Mouse (Mus musculus) megakaryocyte, adult 5-6 weeks (primary cell): ENCODE data around the gene Txnrd2. TPM values are rescaled to one million over a fixed set of nuclear protein-coding genes. Genes with fewer than 3 reads are reported as not detected.

Experiments
- ATAC-seq: 2 replicates; pipeline ENCODE4 v1.8.0; 2016; ENCODE audit warnings: mild to moderate bottlenecking, inconsistent platforms; ENCODE audit not compliant: poor library complexity, severe bottlenecking
- total RNA-seq, 2 experiments: library from RNA; stranded (forward) in 1 of 2; stranded (reverse) in 1 of 2; fragments of 153-499, 151-499 nt in 1 of 2; fragments of 221-1000, 200-1000 nt in 1 of 2; gene quantifications; 2 replicates each; pipeline versions ENCODE4 v1.2.3 to v1.2.4; 2015 to 2017

The Txnrd2 gene
- total RNA-seq, 2 experiments from 2014 or later = 7.0 to 10.3 TPM

GRCm38 (mm10) chr16:18413032-18413816 lies 13.0 kb upstream of the Txnrd2 start:
- peak; percentile 74 for ATAC-seq

DNA sequence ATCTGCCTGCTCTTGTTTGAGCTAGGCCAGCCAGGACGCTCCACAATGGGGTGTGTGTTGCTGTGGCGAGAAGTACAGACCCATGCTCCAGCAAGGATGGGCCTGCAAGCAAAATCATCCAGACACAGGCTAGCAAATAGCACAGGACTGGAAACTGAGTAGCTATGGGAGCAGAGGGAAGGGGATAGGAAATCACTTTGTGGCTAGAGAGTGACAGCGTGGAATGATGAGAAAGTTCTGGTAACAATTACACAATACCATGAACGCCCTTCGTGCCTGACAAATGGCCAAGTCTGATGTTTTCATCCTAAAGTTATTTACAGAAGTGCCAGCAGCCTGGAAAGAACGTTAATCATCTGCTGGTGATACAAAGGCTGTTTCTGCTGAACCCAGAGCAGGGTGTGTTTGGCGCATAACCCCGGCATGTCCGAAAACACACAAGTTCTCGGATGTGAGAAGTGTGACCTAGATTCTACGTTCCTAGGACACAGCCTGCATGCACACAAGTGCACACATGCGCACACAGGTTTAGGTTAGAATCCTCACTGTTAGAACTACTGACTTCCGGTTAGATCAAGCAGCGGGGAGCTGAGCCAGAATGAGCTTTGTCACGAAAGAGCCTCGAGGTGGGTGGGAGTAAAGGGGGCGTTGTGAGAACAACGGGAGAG lies 10.0 kb upstream of the Txnrd2 start:
- ATAC-seq = peak; percentile 26

DNA sequence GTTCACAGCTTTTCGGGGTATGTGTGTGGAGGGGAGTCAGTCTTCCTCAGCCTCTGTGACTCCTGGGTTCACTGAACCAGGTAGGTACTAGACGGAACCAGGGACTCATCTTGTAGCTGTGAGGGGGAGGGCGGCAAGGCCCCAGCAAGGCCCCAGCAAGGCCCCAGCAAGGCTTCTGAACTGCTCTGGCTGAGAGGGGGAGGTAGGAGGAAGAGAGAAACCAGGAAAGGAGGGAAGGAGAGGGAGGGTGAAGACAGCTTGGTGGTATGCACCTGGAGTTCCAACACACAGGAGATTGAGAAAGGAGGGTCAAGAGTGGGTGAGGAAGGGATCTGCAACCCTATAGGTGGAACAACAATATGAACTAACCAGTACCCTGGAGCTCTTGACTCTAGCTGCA lies 9.3 kb upstream of the Txnrd2 start:
- ATAC-seq = no peak

DNA sequence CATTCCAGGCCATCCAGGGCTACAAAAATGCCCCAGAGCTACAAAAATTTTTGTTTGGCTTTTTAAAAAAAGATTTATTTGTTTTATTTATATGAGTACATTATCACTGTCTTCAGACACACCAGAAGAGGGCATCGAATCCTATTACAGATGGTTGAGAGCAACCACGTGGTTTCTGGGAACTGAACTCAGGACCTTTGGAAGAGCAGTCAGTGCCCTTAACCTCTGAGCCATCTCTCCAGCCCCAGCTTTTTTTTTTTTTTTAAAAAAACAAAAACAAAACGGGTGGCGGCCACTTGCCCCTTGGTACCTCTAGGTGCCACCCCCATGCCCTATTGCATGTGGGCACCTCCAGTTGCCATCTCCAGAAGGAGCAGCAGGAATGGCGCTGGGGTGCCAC lies 8.7 kb upstream of the Txnrd2 start:
- ATAC-seq = no peak

GRCm38 (mm10) chr16:18418756-18419602 lies 7.2 kb upstream of the Txnrd2 start:
- ATAC-seq = peak; percentile 37; the same call in 1 of the 2 replicates

GRCm38 (mm10) chr16:18419603-18420026 lies 6.6 kb upstream of the Txnrd2 start:
- ATAC-seq = 0 out of 2 replicates have a peak, but pooled peaks have one; percentile 25

GRCm38 (mm10) chr16:18420571-18420970 lies 5.6 kb upstream of the Txnrd2 start:
- no peak for ATAC-seq

- ATAC-seq = no peak
These were observed 2.8 kb upstream of the Txnrd2 start for GRCm38 (mm10) chr16:18423203-18423914.

- no peak for ATAC-seq
These were observed 2.3 kb upstream of the Txnrd2 start for GRCm38 (mm10) chr16:18423915-18424265.

- no peak for ATAC-seq
These were observed 1.7 kb upstream of the Txnrd2 start for GRCm38 (mm10) chr16:18424364-18425045.

- ATAC-seq = no peak
These were observed 539 bp upstream of the Txnrd2 start for GRCm38 (mm10) chr16:18425475-18426214.

DNA sequence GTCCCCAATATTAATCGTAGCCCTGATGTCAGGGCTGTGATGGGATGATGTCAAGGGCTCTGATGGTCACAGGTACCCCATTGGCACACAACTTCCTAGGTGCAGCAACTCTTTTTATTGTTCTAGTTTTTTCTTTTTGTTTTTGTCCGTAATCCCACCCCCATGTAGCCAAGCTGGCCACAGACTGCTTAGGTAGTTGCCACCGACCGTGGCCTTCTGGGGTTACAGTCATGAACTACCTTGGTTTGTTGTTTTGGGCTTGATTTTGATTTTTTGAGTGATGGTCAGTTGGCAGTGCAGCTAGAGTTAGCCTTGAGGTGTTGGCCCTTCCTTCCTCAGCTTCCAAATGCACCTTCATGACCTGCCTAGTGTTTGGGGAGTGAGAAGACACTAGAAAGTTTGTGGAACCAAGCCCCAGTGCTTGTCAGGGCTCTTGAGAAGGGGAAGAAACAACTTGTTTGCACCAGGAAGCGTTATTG lies 657 bp downstream of the Txnrd2 start, which contains the start of gene Comt:
Gene Comt, minus strand, starts transcription at position 51 of the 479 bp plus-strand sequence.
- no peak for ATAC-seq

- ATAC-seq = no peak
These were observed 1.9 kb downstream of the Txnrd2 start for GRCm38 (mm10) chr16:18428011-18428515.

GRCm38 (mm10) chr16:18428516-18429042 lies 2.4 kb downstream of the Txnrd2 start:
- no peak for ATAC-seq

GRCm38 (mm10) chr16:18429641-18430040 lies 3.5 kb downstream of the Txnrd2 start:
- ATAC-seq = no peak

DNA sequence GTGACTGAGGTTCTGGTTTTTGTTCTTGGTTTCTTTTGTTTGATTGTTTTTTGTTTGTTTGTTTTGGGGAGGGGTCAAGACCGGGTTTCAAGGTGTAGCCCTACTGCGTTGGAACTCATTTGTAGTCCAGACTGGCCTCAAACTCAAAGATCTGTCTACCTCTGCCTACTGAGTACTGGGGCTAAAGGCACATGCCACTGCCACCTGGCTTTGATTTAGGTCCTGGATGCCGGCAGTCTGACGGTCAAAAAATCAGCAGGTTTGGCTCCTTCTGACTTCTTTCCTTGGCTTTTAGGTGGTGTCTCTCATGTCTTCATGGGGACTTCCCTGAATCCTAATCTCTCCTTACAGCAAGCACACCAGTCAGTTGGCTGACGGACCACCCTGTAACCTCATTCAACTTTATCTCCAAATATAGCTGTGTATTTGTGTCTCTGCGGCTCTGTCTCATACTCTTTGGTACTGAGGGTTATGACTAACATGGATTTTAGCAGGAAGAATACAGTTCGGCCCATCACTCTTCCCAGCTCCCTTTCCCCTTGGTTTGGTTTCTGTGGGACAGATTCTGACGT lies 4.5 kb downstream of the Txnrd2 start:
- no peak for ATAC-seq

- no peak for ATAC-seq
These were observed 7.2 kb downstream of the Txnrd2 start for GRCm38 (mm10) chr16:18433341-18433920.

- ATAC-seq = no peak
These were observed 9.9 kb downstream of the Txnrd2 start for GRCm38 (mm10) chr16:18436128-18436527.
